13 mouse cellular contexts compared by ENCODE assay signal in genomic region chr17:9939576-9939975, GRCm38 (mm10).
"Had no signal": no experiment of that assay in that cellular context is flagged by ENCODE, and none has a peak within 500 bp of the region (broad histone marks: within the 10 kb centered on the region; RNA-seq: fewer than 3 reads in every experiment).

No protein-coding gene starts in this region.

- H3K36me3 ChIP-seq: kidney, embryonic 15.5 days; limb, embryonic 12.5 days; liver, embryonic 13.5 days; midbrain, embryonic 13.5 days; neural tube, embryonic 12.5 days had no signal

- H3K4me2 ChIP-seq: kidney, embryonic 15.5 days; limb, embryonic 12.5 days; liver, embryonic 13.5 days; midbrain, embryonic 13.5 days; neural tube, embryonic 12.5 days had no signal

- H3K9ac ChIP-seq: kidney, embryonic 15.5 days; limb, embryonic 12.5 days; liver, embryonic 13.5 days; liver, postnatal 0 days; midbrain, embryonic 13.5 days; neural tube, embryonic 12.5 days had no signal

- H3K27me3 ChIP-seq: kidney, embryonic 15.5 days; limb, embryonic 12.5 days; liver, embryonic 13.5 days; neural tube, embryonic 12.5 days had no signal

- DNase-seq: kidney, adult 2 months; kidney, postnatal 14 days; liver; liver, embryonic 13.5 days; liver, postnatal 0 days; right cerebral cortex, adult 18-20 months; right cerebral cortex, postnatal 25 days; thymus, postnatal 4 days had no signal

- H3K9me3 ChIP-seq: kidney, embryonic 15.5 days; liver, embryonic 13.5 days; neural tube, embryonic 12.5 days had no signal

- H3K4me1 ChIP-seq: kidney, embryonic 15.5 days; limb, embryonic 12.5 days; liver, embryonic 13.5 days; midbrain, embryonic 13.5 days; neural tube, embryonic 12.5 days had no signal

- H3K4me3 ChIP-seq: kidney, embryonic 15.5 days; left cerebral cortex, adult 2 months; limb, embryonic 12.5 days; liver, embryonic 13.5 days; midbrain, embryonic 13.5 days; neural tube, embryonic 12.5 days had no signal

- H3K27ac ChIP-seq: kidney, embryonic 15.5 days; left cerebral cortex, adult 2 months; limb, embryonic 12.5 days; liver, embryonic 13.5 days; midbrain, embryonic 13.5 days; neural tube, embryonic 12.5 days had no signal

- ATAC-seq: liver, postnatal 0 days; midbrain, embryonic 13.5 days had no signal
